ENCODE assay signal across 8 mouse cellular contexts in genomic region chr6:143099281-143099680, GRCm38 (mm10). TPM values are rescaled to one million over a fixed set of nuclear protein-coding genes. Genes with fewer than 3 reads are reported as not detected.
A peak's percentile ranks its signal among the peaks of the same experiment; 100 is the strongest.
DNase-seq lines count a peak whose midpoint lies in the region; ATAC-seq and TF ChIP-seq lines count a peak whose summit lies in the region.

No protein-coding gene starts in this region.

- peaks cover 22% of the 10 kb centered on the region for H3K27me3 ChIP-seq in forebrain, embryonic 10.5 days (ENCODE audit: poor library complexity, severe bottlenecking)
- H3K27me3 ChIP-seq in hindbrain, postnatal 0 days (ENCODE audit: insufficient read depth, low read length) = no peaks in the 10 kb centered on the region
- no peaks in the 10 kb centered on the region for H3K27me3 ChIP-seq in liver, embryonic 11.5 days (replicated peaks; ENCODE audit: control insufficient read depth, insufficient read depth, low read length)
- H3K27me3 ChIP-seq in neural tube, embryonic 14.5 days (ENCODE audit: control insufficient read depth, insufficient read depth, low read length) = no peaks in the 10 kb centered on the region

- WGBS in forebrain, embryonic 10.5 days = under 1% methylated on average over 32 of the region's 32 CpGs
- WGBS in hindbrain, postnatal 0 days = under 1% methylated on average over 32 of the region's 32 CpGs
- under 1% methylated on average over 32 of the region's 32 CpGs for WGBS in liver, embryonic 11.5 days
- WGBS in neural tube, embryonic 14.5 days = 0% methylated on average over 25 of the region's 32 CpGs

- ATAC-seq in hindbrain, postnatal 0 days = peak; percentile 70
- ATAC-seq in liver, embryonic 11.5 days (replicated peaks; ENCODE audit: low FRiP score) = peak; percentile 48
- ATAC-seq in neural tube, embryonic 14.5 days (ENCODE audit: low read depth) = peak; percentile 77

- TF ChIP-seq CTCF in hindbrain, postnatal 0 days (IDR thresholded peaks at IDR 0.05; ENCODE audit: low read depth) = peak; percentile 11; the same call in 1 of the 2 replicates

- peak overlapping the region; percentile 94 for H3K27ac ChIP-seq in forebrain, embryonic 10.5 days
- H3K27ac ChIP-seq in hindbrain, postnatal 0 days = peak overlapping the region; percentile 92
- H3K27ac ChIP-seq in liver, embryonic 11.5 days (ENCODE audit: low read depth, low read length) = peak overlapping the region; percentile 88
- H3K27ac ChIP-seq in neural tube, embryonic 14.5 days (ENCODE audit: low read depth, low read length) = peak overlapping the region; percentile 95

- peak; percentile 50 for DNase-seq in adrenal gland, adult 8-10 months
- no peak for DNase-seq in adrenal gland, adult 2 months
- DNase-seq in urinary bladder, postnatal 14 days (ENCODE audit: low spot score) = peak; percentile 26
- DNase-seq in urinary bladder, postnatal 10 days (ENCODE audit: low spot score) = no peak
- DNase-seq in forebrain, embryonic 10.5 days (ENCODE audit: extremely low spot score, low spot score) = no peak
- DNase-seq in hindbrain, postnatal 0 days (ENCODE audit: low spot score) = peak; percentile 67
- DNase-seq in liver, embryonic 11.5 days (ENCODE audit: low spot score) = no peak

- peaks cover 21% of the 10 kb centered on the region for H3K36me3 ChIP-seq in forebrain, embryonic 10.5 days (replicated peaks)
- H3K36me3 ChIP-seq in hindbrain, postnatal 0 days (ENCODE audit: insufficient read depth, low read length) = no peaks in the 10 kb centered on the region
- peaks cover 2% of the 10 kb centered on the region; the same call in 1 of the 2 replicates for H3K36me3 ChIP-seq in liver, embryonic 11.5 days (ENCODE audit: control insufficient read depth, insufficient read depth, low read length)
- peaks cover 5% of the 10 kb centered on the region; the same call in 1 of the 2 replicates for H3K36me3 ChIP-seq in neural tube, embryonic 14.5 days (ENCODE audit: control insufficient read depth, insufficient read depth, low read length)

- peak overlapping the region; percentile 83 for H3K4me2 ChIP-seq in hindbrain, postnatal 0 days (ENCODE audit: low read depth, low read length)
- peak overlapping the region; percentile 67 for H3K4me2 ChIP-seq in liver, embryonic 11.5 days
- peak overlapping the region; percentile 69 for H3K4me2 ChIP-seq in neural tube, embryonic 14.5 days (ENCODE audit: low read depth, low read length)

- H3K4me1 ChIP-seq in forebrain, embryonic 10.5 days = peaks cover 41% of the 10 kb centered on the region
- peaks cover 5% of the 10 kb centered on the region for H3K4me1 ChIP-seq in hindbrain, postnatal 0 days (ENCODE audit: insufficient read depth, low read length)
- no peaks in the 10 kb centered on the region for H3K4me1 ChIP-seq in liver, embryonic 11.5 days (replicated peaks; ENCODE audit: control insufficient read depth, insufficient read depth, low read length)
- H3K4me1 ChIP-seq in neural tube, embryonic 14.5 days (ENCODE audit: control insufficient read depth, insufficient read depth, low read length) = no peaks in the 10 kb centered on the region

- peaks cover 5% of the 10 kb centered on the region for H3K9me3 ChIP-seq in forebrain, embryonic 10.5 days
- no peaks in the 10 kb centered on the region for H3K9me3 ChIP-seq in hindbrain, postnatal 0 days (ENCODE audit: low read length)
- no peaks in the 10 kb centered on the region for H3K9me3 ChIP-seq in liver, embryonic 11.5 days (ENCODE audit: control insufficient read depth, low read length)
- H3K9me3 ChIP-seq in neural tube, embryonic 14.5 days (ENCODE audit: control insufficient read depth, low read length) = 0 out of 2 replicates have a peak, but pooled peaks cover 2% of the 10 kb centered on the region

- H3K4me3 ChIP-seq in forebrain, embryonic 10.5 days = peak overlapping the region; percentile 97
- peak overlapping the region; percentile 94 for H3K4me3 ChIP-seq in hindbrain, postnatal 0 days (ENCODE audit: low read length)
- peak overlapping the region; percentile 84 for H3K4me3 ChIP-seq in liver, embryonic 11.5 days (ENCODE audit: low read depth, low read length)
- peak overlapping the region; percentile 89 for H3K4me3 ChIP-seq in neural tube, embryonic 14.5 days (ENCODE audit: low read depth, low read length)

- H3K9ac ChIP-seq in hindbrain, postnatal 0 days (replicated peaks; ENCODE audit: low read length) = peak overlapping the region; percentile 91
- H3K9ac ChIP-seq in liver, embryonic 11.5 days (ENCODE audit: low read depth, low read length) = peak overlapping the region; percentile 84
- peak overlapping the region; percentile 84 for H3K9ac ChIP-seq in neural tube, embryonic 14.5 days (replicated peaks; ENCODE audit: low read depth, low read length)

RNA-seq across cellular contexts. Expression of gene C2cd5, which starts 0.7 kb away (rescaled TPM):
- total RNA-seq in adrenal gland, adult 8-10 months (2022) = 10 to 100 TPM; 18.8 to 47.8 (median 33.3) TPM
- 10 to 100 TPM; 12.3 to 19.8 TPM for total RNA-seq in adrenal gland, adult 2 months (2021)
- polyA plus RNA-seq in adrenal gland, adult 2 months (2012; rRNA removed) = 5.3 and 5.9 TPM in 2 replicates
- polyA plus RNA-seq in forebrain, embryonic 10.5 days (2016; fragmentation: Nextera tagmentation; extraction: Ambion mirVana) = 32.1 and 33.0 TPM in 2 replicates
- total RNA-seq in hindbrain, postnatal 0 days (2014; rRNA removed) = 32.0 and 38.2 TPM in 2 replicates
- polyA plus RNA-seq in hindbrain, postnatal 0 days (2015; fragmentation: Nextera tagmentation; extraction: Ambion mirVana) = 24.4 and 26.7 TPM in 2 replicates
- polyA plus RNA-seq in liver, embryonic 11.5 days (2014; fragmentation: Nextera tagmentation; extraction: Ambion mirVana) = 24.1 and 25.0 TPM in 2 replicates
- polyA plus RNA-seq in neural tube, embryonic 14.5 days (2014; fragmentation: Nextera tagmentation; extraction: Ambion mirVana) = 59.8 and 60.7 TPM in 2 replicates

Comparison
In these comparisons a context has a peak if more than half of its experiments do, and no peak if none do; other contexts are left out.
1. DNase-seq: peak in adrenal gland, adult 8-10 months (single experiment), urinary bladder, postnatal 14 days (single experiment) and hindbrain, postnatal 0 days (single experiment); none in adrenal gland, adult 2 months (single experiment), urinary bladder, postnatal 10 days (single experiment), forebrain, embryonic 10.5 days (single experiment) and liver, embryonic 11.5 days (single experiment).
2. Peak in every context shown above with its lines, with median percentiles within 50 percentile points of each other: H3K27ac ChIP-seq, H3K4me3 ChIP-seq, ATAC-seq, H3K4me2 ChIP-seq and H3K9ac ChIP-seq.